Mouse (Mus musculus) MEL (cell line): ENCODE measurements around the gene Zfp217.

Source experiments
- CHD2 ChIP-seq: IDR thresholded peaks from 2 replicates; pipeline ENCODE4 v1.6.1; 2011; ENCODE audit warnings: low read length, improper control_type of control experiment
- CTCF ChIP-seq, 3 experiments: IDR thresholded peaks in 2 of 3; conservative IDR thresholded peaks in 1 of 3; 2 replicates each; pipeline ENCODE4 v1.5.1; 2011 to 2012; ENCODE audit warnings: low read length in 3 of 3, low read depth in 2 of 3, mild to moderate bottlenecking in 2 of 3, improper control_type of control experiment in 1 of 3, inconsistent platforms in 1 of 3, mixed read lengths in 1 of 3, moderate library complexity in 1 of 3; ENCODE audit not compliant: control insufficient read depth in 1 of 3, insufficient read depth in 1 of 3, poor library complexity in 1 of 3, severe bottlenecking in 1 of 3
- ELF1 ChIP-seq: IDR thresholded peaks from 2 replicates; pipeline ENCODE4 v1.6.1; 2014; ENCODE audit warnings: low read depth, mild to moderate bottlenecking, inconsistent platforms, low read length, improper control_type of control experiment, moderate library complexity
- HCFC1 ChIP-seq: IDR thresholded peaks from 2 replicates; pipeline ENCODE4 v1.6.1; 2012; ENCODE audit warnings: low read depth, mild to moderate bottlenecking, inconsistent platforms, low read length, improper control_type of control experiment, moderate library complexity
- JUND ChIP-seq: IDR thresholded peaks from 2 replicates; pipeline ENCODE4 v1.6.1; 2011; ENCODE audit warnings: low read depth, mild to moderate bottlenecking, improper control_type of control experiment, low read length
- MAX ChIP-seq: IDR thresholded peaks from 2 replicates; pipeline ENCODE4 v1.6.1; 2011; ENCODE audit warnings: low read length, improper control_type of control experiment
- NELFE ChIP-seq: IDR thresholded peaks from 2 replicates; pipeline ENCODE4 v1.6.1; 2011; ENCODE audit warnings: low read depth, low read length, improper control_type of control experiment
- POLR2A ChIP-seq, 2 experiments: IDR thresholded peaks; 2 replicates each; pipeline ENCODE4 v1.6.1; 2011 to 2012; ENCODE audit warnings: low read length in 2 of 2, mild to moderate bottlenecking in 2 of 2, control low read depth in 1 of 2, improper control_type of control experiment in 1 of 2, low read depth in 1 of 2, moderate library complexity in 1 of 2; ENCODE audit not compliant: control insufficient read depth in 1 of 2, insufficient read depth in 1 of 2, poor library complexity in 1 of 2
- POLR2AphosphoS2 ChIP-seq: IDR thresholded peaks from 2 replicates; pipeline ENCODE4 v1.6.1; 2011; ENCODE audit warnings: low read length, improper control_type of control experiment
- POLR2AphosphoS5 ChIP-seq: IDR thresholded peaks from 2 replicates; pipeline ENCODE4 v1.6.1; 2012; ENCODE audit warnings: low read depth, borderline replicate concordance, mild to moderate bottlenecking, inconsistent platforms, low read length, moderate library complexity, mixed read lengths
- UBTF ChIP-seq: IDR thresholded peaks from 2 replicates; pipeline ENCODE4 v1.6.1; 2012; ENCODE audit warnings: low read depth, mild to moderate bottlenecking, inconsistent platforms, low read length, improper control_type of control experiment, moderate library complexity, borderline replicate concordance; ENCODE audit not compliant: insufficient read depth
- USF1 ChIP-seq: IDR thresholded peaks from 2 replicates; pipeline ENCODE4 v1.6.1; 2014; ENCODE audit warnings: low read depth, mild to moderate bottlenecking, inconsistent platforms, low read length, improper control_type of control experiment, moderate library complexity

DNA sequence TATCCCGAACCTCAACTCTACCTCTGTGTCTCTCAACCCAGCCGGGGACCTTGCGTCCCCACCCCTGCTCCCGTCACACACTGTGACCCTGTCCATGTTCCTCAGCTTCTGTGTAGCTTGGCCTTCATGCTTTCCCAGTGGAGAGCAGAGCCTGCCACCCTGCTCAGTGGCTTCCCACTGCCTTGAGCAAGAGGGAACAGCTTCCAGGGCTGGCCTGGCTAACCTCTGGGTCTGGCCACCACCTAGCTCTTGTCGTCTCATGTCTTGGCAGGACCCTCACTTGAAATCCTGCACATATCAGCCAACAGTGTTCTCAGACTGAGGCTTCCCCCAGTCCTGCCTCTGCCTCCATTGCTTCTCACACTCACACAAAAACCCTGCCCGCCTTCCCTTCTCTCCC, 12.1 kb downstream of the Zfp217 start:
- no peak for TF ChIP-seq JUND
- TF ChIP-seq POLR2AphosphoS2, result no peak
- no peak for TF ChIP-seq ELF1
- TF ChIP-seq POLR2A (IDR thresholded peaks at IDR 0.05; ENCODE audit: control insufficient read depth in 1 of 2, insufficient read depth in 1 of 2, low read depth in 1 of 2, low read length in 2 of 2, poor library complexity in 1 of 2), result no peak
- TF ChIP-seq NELFE, result no peak
- no peak for TF ChIP-seq CTCF (IDR thresholded peaks at IDR 0.05 in 2 of 3, conservative IDR thresholded peaks at IDR 0.05 in 1 of 3; ENCODE audit: control insufficient read depth in 1 of 3, insufficient read depth in 1 of 3, low read depth in 2 of 3, low read length in 3 of 3, poor library complexity in 1 of 3, severe bottlenecking in 1 of 3)
- no peak for TF ChIP-seq MAX
- no peak for TF ChIP-seq CHD2
- no peak for TF ChIP-seq POLR2AphosphoS5
- TF ChIP-seq USF1, result no peak
- no peak for TF ChIP-seq UBTF
- no peak for TF ChIP-seq HCFC1
